Mouse (Mus musculus): ENCODE measurements around the gene Psma6. TPM values are rescaled to one million over a fixed set of nuclear protein-coding genes. Genes with fewer than 3 reads are reported as not detected.

Gene Psma6
- total and polyA plus RNA-seq, 3 experiments: 255 to 309 TPM; not detected in 1

DNA sequence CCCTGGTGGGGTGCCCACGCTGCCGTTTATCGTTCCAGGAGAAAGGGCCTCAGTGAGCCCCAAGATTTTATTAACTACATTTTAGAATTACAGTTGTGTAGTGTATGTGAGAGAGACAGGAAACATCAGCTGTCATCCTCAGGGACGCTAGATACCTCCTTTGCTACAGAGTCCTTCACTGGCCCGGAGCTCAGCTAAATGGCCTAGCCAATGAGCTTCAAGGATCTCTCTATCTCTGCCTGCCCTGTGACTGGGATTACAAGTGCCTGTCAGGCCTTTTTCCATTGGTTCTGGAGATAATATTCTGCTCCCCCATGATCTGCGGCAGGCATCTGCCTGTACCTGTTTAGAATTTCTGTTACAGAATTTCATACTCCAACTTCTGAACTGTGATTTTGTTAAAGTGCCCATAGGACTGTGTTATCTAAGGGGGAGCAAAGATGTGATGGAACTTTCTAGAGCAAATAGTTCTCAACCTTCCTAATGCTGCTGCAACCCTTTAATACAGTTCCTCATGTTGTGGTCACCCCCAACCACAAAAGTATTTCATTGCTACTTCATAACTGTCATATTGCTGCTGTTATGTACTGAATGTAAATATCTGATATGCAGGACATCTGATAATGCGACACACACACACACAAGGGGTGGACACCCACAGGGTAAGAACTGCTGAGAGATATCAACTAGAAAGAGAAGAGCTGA lies 3.2 kb downstream of the Psma6 start:
- Histone ChIP-seq H3K9ac (ENCODE audit: control insufficient read depth, low read depth, low read length, poor library complexity, severe bottlenecking) (no peak overlapping the region), H3K36me3 (ENCODE audit: control insufficient read depth in 1 of 2, insufficient read depth in 2 of 2, low read length in 2 of 2) (peaks cover 0 to 19% of the 10 kb centered on the region in 2 experiments; a peak in 2 of 4 replicates), H3K27me3 (ENCODE audit: control insufficient read depth in 1 of 2, insufficient read depth in 2 of 2, low read length in 2 of 2) (no peaks in the 10 kb centered on the region), H3K4me3 (ENCODE audit: control insufficient read depth in 1 of 2, insufficient read depth in 1 of 2, low read depth in 2 of 2, low read length in 2 of 2) (peak overlapping the region in 1 of 2 experiments; percentile 44; a peak in 2 of 4 replicates), H3K9me3 (replicated peaks; ENCODE audit: insufficient read depth, low read length) (no peaks in the 10 kb centered on the region), H3K79me2 (ENCODE audit: control insufficient read depth, insufficient read depth, low read length, poor library complexity) (no peaks in the 10 kb centered on the region), H3K4me1 (ENCODE audit: control insufficient read depth in 1 of 2, insufficient read depth in 2 of 2, low read length in 2 of 2) (peaks cover 15 to 40% of the 10 kb centered on the region in 2 experiments), H3K27ac (ENCODE audit: control insufficient read depth, low read depth, low read length) (peak overlapping the region; percentile 76)
- peak; percentile 72 for DNase-seq (ENCODE audit: low read depth, low spot score)
- TF ChIP-seq CTCF (IDR thresholded peaks at IDR 0.05 in 2 of 3, conservative IDR thresholded peaks at IDR 0.05 in 1 of 3; ENCODE audit: control insufficient read depth in 1 of 3, insufficient read depth in 1 of 3, low read depth in 2 of 3, low read length in 3 of 3, poor library complexity in 1 of 3, severe bottlenecking in 1 of 3) (no peak), MYB (IDR thresholded peaks at IDR 0.05; ENCODE audit: low read depth, low read length) (peak; percentile 67), MYC (IDR thresholded peaks at IDR 0.05; ENCODE audit: low read depth, low read length) (no peak), HCFC1 (IDR thresholded peaks at IDR 0.05; ENCODE audit: low read depth, low read length) (peak; percentile 26; the same call in 1 of the 2 replicates), ZMIZ1 (IDR thresholded peaks at IDR 0.05; ENCODE audit: low read depth, low read length) (0 out of 2 replicates have a peak, but pooled peaks have one; percentile 39), ZNF384 (IDR thresholded peaks at IDR 0.05; ENCODE audit: low read depth, low read length) (peak; percentile 6; the same call in 1 of the 2 replicates), TCF12 (IDR thresholded peaks at IDR 0.05; ENCODE audit: low read depth, low read length) (peak; percentile 76), MXI1 (IDR thresholded peaks at IDR 0.05; ENCODE audit: low read depth, low read length) (peak; percentile 54), KAT2A (conservative IDR thresholded peaks at IDR 0.05; ENCODE audit: low read depth, low read length) (no peak), MAZ (IDR thresholded peaks at IDR 0.05; ENCODE audit: low read depth, low read length) (peak; percentile 65; the same call in 1 of the 2 replicates), POLR2A (IDR thresholded peaks at IDR 0.05; ENCODE audit: control insufficient read depth in 1 of 2, insufficient read depth in 1 of 2, low read depth in 1 of 2, low read length in 2 of 2, poor library complexity in 1 of 2) (no peak), GATA1 (IDR thresholded peaks at IDR 0.05; ENCODE audit: low read depth, low read length) (peak; percentile 77), ETS1 (IDR thresholded peaks at IDR 0.05; ENCODE audit: low read depth, low read length) (peak; percentile 85), SIN3A (IDR thresholded peaks at IDR 0.05; ENCODE audit: low read length) (peak; percentile 68), TBP (IDR thresholded peaks at IDR 0.05; ENCODE audit: low read depth, low read length) (no peak), EP300 (IDR thresholded peaks at IDR 0.05; ENCODE audit: low read depth in 1 of 2, low read length in 2 of 2) (peak; percentile 84 to 85)

DNA sequence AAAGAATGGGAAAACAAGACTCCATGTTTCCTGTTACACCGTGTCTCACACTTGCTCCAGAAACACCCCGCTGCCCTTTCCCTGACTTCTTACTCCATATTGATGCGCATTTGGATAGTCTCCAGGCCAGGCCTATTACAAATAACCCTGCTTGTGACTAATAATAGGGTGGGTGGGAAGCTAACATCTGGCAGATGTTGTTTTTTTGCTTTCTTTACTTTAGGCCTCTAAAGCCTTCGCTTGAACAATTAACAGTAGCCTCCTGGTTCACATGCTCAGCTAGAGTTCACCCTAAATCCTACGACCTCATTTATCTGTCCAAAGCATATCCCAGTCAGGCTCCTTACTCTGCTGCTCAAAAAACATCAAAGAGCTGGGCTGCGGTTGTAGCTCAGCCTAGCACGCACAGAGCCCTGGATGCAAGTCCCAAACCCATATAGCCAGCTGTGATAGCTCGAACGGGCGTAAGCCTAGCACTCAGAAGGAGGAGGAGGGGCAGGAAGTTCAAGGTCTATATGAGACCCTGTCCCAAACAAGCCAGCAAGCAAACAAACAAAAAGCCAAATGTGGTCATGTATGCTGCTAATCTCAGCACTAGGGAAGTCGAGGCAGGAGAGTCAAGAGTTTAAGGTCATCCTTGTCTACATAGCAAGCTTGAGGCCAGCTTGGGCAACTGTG lies 3.9 kb downstream of the Psma6 start:
- peaks cover 21 to 43% of the 10 kb centered on the region in 2 experiments for H3K4me1 ChIP-seq (ENCODE audit: control insufficient read depth in 1 of 2, insufficient read depth in 2 of 2, low read length in 2 of 2)
- DNase-seq (ENCODE audit: low read depth, low spot score): peak; percentile 66
- no peaks in the 10 kb centered on the region for H3K9me3 ChIP-seq (replicated peaks; ENCODE audit: insufficient read depth, low read length)
- H3K4me3 ChIP-seq (ENCODE audit: control insufficient read depth in 1 of 2, insufficient read depth in 1 of 2, low read depth in 2 of 2, low read length in 2 of 2): peak overlapping the region; percentile 44
- no peaks in the 10 kb centered on the region for H3K27me3 ChIP-seq (ENCODE audit: control insufficient read depth in 1 of 2, insufficient read depth in 2 of 2, low read length in 2 of 2)
- peaks cover 0 to 22% of the 10 kb centered on the region in 2 experiments; a peak in 2 of 4 replicates for H3K36me3 ChIP-seq (ENCODE audit: control insufficient read depth in 1 of 2, insufficient read depth in 2 of 2, low read length in 2 of 2)
- H3K9ac ChIP-seq (ENCODE audit: control insufficient read depth, low read depth, low read length, poor library complexity, severe bottlenecking): peak overlapping the region; percentile 54
- H3K27ac ChIP-seq (ENCODE audit: control insufficient read depth, low read depth, low read length): peak overlapping the region; percentile 76
- 0 out of 2 replicates have a peak, but pooled peaks have one; percentile 3 for TF ChIP-seq ZNF384 (IDR thresholded peaks at IDR 0.05; ENCODE audit: low read depth, low read length)
- TF ChIP-seq MAZ (IDR thresholded peaks at IDR 0.05; ENCODE audit: low read depth, low read length): 0 out of 2 replicates have a peak, but pooled peaks have one; percentile 1
- TF ChIP-seq JUND (IDR thresholded peaks at IDR 0.05; ENCODE audit: low read depth, low read length): no peak
- H3K79me2 ChIP-seq (ENCODE audit: control insufficient read depth, insufficient read depth, low read length, poor library complexity): no peaks in the 10 kb centered on the region

All from MEL (cell line).